Comparison of ENCODE assay signal across 10 mouse cellular contexts in genomic region chr12:111944065-111944987, GRCm38 (mm10). TPM values are rescaled to one million over a fixed set of nuclear protein-coding genes. Genes with fewer than 3 reads are reported as not detected.
DNase-seq lines count a peak whose midpoint lies in the region; ATAC-seq and TF ChIP-seq lines count a peak whose summit lies in the region.
"Not testable (repeated sequence)": the region's sequence is repeated elsewhere in the genome, so short reads cannot be mapped to it uniquely, and the experiment has no call there.
"Had no signal": no experiment of that assay in that cellular context is flagged by ENCODE, and none has a peak within 500 bp of the region (broad histone marks: within the 10 kb centered on the region; RNA-seq: fewer than 3 reads in every experiment).

No protein-coding gene starts in this region.

- peak; percentile 67 for ATAC-seq in erythroblast, adult 5-6 weeks (replicated peaks; ENCODE audit: low FRiP score, poor library complexity, severe bottlenecking)
- ATAC-seq in heart, embryonic 13.5 days (ENCODE audit: extremely low read depth, insufficient number of reproducible peaks, low FRiP score, low TSS enrichment): peak; percentile 67
- ATAC-seq in intestine, embryonic 14.5 days (replicated peaks; ENCODE audit: low FRiP score, low TSS enrichment, low read depth): peak; percentile 56
- peak; percentile 76 for ATAC-seq in megakaryocyte-erythroid progenitor cell, adult 5-6 weeks (replicated peaks; ENCODE audit: low FRiP score, low TSS enrichment, poor library complexity, severe bottlenecking)

- H3K4me3 ChIP-seq in heart, embryonic 13.5 days: peak overlapping the region; percentile 29
- 0 out of 2 replicates have a peak overlapping the region, but pooled peaks have one; percentile 6 for H3K4me3 ChIP-seq in intestine, embryonic 14.5 days (ENCODE audit: low read depth, low read length)
- H3K4me3 ChIP-seq in spleen, adult 2 months (ENCODE audit: extremely low read depth, insufficient read depth, insufficient read length): not testable (repeated sequence)

- H3K9me3 ChIP-seq in heart, embryonic 13.5 days; intestine, embryonic 14.5 days (ENCODE audit: control insufficient read depth, low read length): not testable (repeated sequence)

- H3K27ac ChIP-seq in heart, embryonic 13.5 days (replicated peaks): peak overlapping the region; percentile 96
- H3K27ac ChIP-seq in intestine, embryonic 14.5 days (ENCODE audit: low read depth): peak overlapping the region; percentile 65
- peak overlapping the region; percentile 52; the same call in 1 of the 2 replicates for H3K27ac ChIP-seq in spleen, adult 2 months (ENCODE audit: insufficient read depth, low read length)

- H3K4me1 ChIP-seq in heart, embryonic 13.5 days: peaks cover 37% of the 10 kb centered on the region
- peaks cover 25% of the 10 kb centered on the region for H3K4me1 ChIP-seq in intestine, embryonic 14.5 days (replicated peaks; ENCODE audit: control insufficient read depth, insufficient read depth, low read length)
- peaks cover 12% of the 10 kb centered on the region; the same call in 1 of the 2 replicates for H3K4me1 ChIP-seq in spleen, adult 2 months (ENCODE audit: control insufficient read depth, insufficient read depth, insufficient read length)

- peak overlapping the region; percentile 34; the same call in 1 of the 2 replicates for H3K9ac ChIP-seq in heart, embryonic 13.5 days
- H3K9ac ChIP-seq in intestine, embryonic 14.5 days (ENCODE audit: low read length): not testable (repeated sequence)

- H3K27me3 ChIP-seq in heart, embryonic 13.5 days (replicated peaks); intestine, embryonic 14.5 days (replicated peaks; ENCODE audit: control insufficient read depth, insufficient read depth, low read length); spleen, adult 2 months (ENCODE audit: control insufficient read depth, insufficient read depth, low read length): not testable (repeated sequence)

- not testable (repeated sequence) for TF ChIP-seq CTCF in spleen, adult 2 months (IDR thresholded peaks at IDR 0.05; ENCODE audit: extremely low read depth, insufficient read depth, insufficient read length, insufficient replicate concordance)

- peak; percentile 52 for DNase-seq in 3134 (ENCODE audit: extremely low read depth, insufficient read length, low spot score)
- DNase-seq in adrenal gland, adult 2 months: peak; percentile 64
- DNase-seq in intestine, embryonic 14.5 days (ENCODE audit: low spot score); spleen, adult 2 months (ENCODE audit: low read depth in 1 of 2, low spot score in 2 of 2): not testable (repeated sequence)
- peak; percentile 53 for DNase-seq in liver

- WGBS in heart, embryonic 13.5 days: 39% methylated on average over 16 of the region's 20 CpGs
- WGBS in intestine, embryonic 14.5 days: 62% methylated on average over 13 of the region's 20 CpGs
- WGBS in spleen, adult 2 months: 13% methylated on average over 18 of the region's 20 CpGs

- not testable (repeated sequence) for H3K36me3 ChIP-seq in heart, embryonic 13.5 days; intestine, embryonic 14.5 days (ENCODE audit: control insufficient read depth, insufficient read depth, low read length); spleen, adult 2 months (ENCODE audit: control insufficient read depth, insufficient read depth, low read length)

- not testable (repeated sequence) for TF ChIP-seq POLR2A in spleen, adult 2 months (IDR thresholded peaks at IDR 0.05; ENCODE audit: low read depth, low read length)

- peak overlapping the region; percentile 53 for H3K4me2 ChIP-seq in heart, embryonic 13.5 days
- H3K4me2 ChIP-seq in intestine, embryonic 14.5 days (ENCODE audit: low read length): peak overlapping the region; percentile 32; the same call in 1 of the 2 replicates

RNA-seq across cellular contexts. Expression of gene Atp5mpl, which starts 22.5 kb away (rescaled TPM):
- 100 to 1,000 TPM; 274 to 451 TPM for total RNA-seq in adrenal gland, adult 2 months (2021)
- 3.2 and 6.1 TPM in 2 replicates for polyA plus RNA-seq in adrenal gland, adult 2 months (2012; rRNA removed)
- 150 and 160 TPM in 2 replicates for total RNA-seq in erythroblast, adult 5-6 weeks (2015; ENCODE audit: low replicate concordance)
- 72.8 and 92.6 TPM in 2 replicates for total RNA-seq in erythroblast, adult 5-6 weeks (2017; ENCODE audit: low replicate concordance)
- 1,511 and 1,650 TPM in 2 replicates for polyA plus RNA-seq in heart, embryonic 13.5 days (2015; fragmentation: Nextera tagmentation; extraction: Ambion mirVana)
- polyA plus RNA-seq in intestine, embryonic 14.5 days (2014; fragmentation: Nextera tagmentation; extraction: Ambion mirVana): 845 and 1,000 TPM in 2 replicates
- total RNA-seq in megakaryocyte-erythroid progenitor cell, adult 5-6 weeks (2014; fragmentation: Nextera tagmentation): 536 and 684 TPM in 2 replicates
- 637 and 817 TPM in 2 replicates for total RNA-seq in megakaryocyte-erythroid progenitor cell, adult 5-6 weeks (2017)
- polyA plus RNA-seq in spleen, adult 2 months (2012; rRNA removed): 8.8 and 9.3 TPM in 2 replicates

RNA-seq across cellular contexts. Expression of gene Tdrd9, which starts 27.0 kb away (rescaled TPM):
- under 1 TPM in 1 of 2 experiments, not detected in 1; 0.07 TPM for total RNA-seq in adrenal gland, adult 2 months (2021)
- polyA plus RNA-seq in adrenal gland, adult 2 months (2012; rRNA removed): 0.06 TPM in 1 of 2 replicates, not detected in the other
- not detected in 2 replicates for total RNA-seq in erythroblast, adult 5-6 weeks (2015; ENCODE audit: low replicate concordance)
- total RNA-seq in erythroblast, adult 5-6 weeks (2017; ENCODE audit: low replicate concordance): not detected in 2 replicates
- polyA plus RNA-seq in heart, embryonic 13.5 days (2015; fragmentation: Nextera tagmentation; extraction: Ambion mirVana): 0.07 and 0.19 TPM in 2 replicates
- 0.28 and 0.73 TPM in 2 replicates for polyA plus RNA-seq in intestine, embryonic 14.5 days (2014; fragmentation: Nextera tagmentation; extraction: Ambion mirVana)
- not detected in 2 replicates for total RNA-seq in megakaryocyte-erythroid progenitor cell, adult 5-6 weeks (2014; fragmentation: Nextera tagmentation)
- not detected in 2 replicates for total RNA-seq in megakaryocyte-erythroid progenitor cell, adult 5-6 weeks (2017)
- polyA plus RNA-seq in spleen, adult 2 months (2012; rRNA removed): 0.02 TPM in 1 of 2 replicates, not detected in the other

RNA-seq across cellular contexts. Expression of gene Ppp1r13b, which starts 36.4 kb away (rescaled TPM):
- 10 to 100 TPM; 13.8 to 15.9 TPM for total RNA-seq in adrenal gland, adult 2 months (2021)
- polyA plus RNA-seq in adrenal gland, adult 2 months (2012; rRNA removed): 5.9 and 6.6 TPM in 2 replicates
- total RNA-seq in erythroblast, adult 5-6 weeks (2015; ENCODE audit: low replicate concordance): 8.3 and 8.6 TPM in 2 replicates
- total RNA-seq in erythroblast, adult 5-6 weeks (2017; ENCODE audit: low replicate concordance): 13.4 and 20.5 TPM in 2 replicates
- 12.4 and 12.5 TPM in 2 replicates for polyA plus RNA-seq in heart, embryonic 13.5 days (2015; fragmentation: Nextera tagmentation; extraction: Ambion mirVana)
- polyA plus RNA-seq in intestine, embryonic 14.5 days (2014; fragmentation: Nextera tagmentation; extraction: Ambion mirVana): 22.3 and 29.1 TPM in 2 replicates
- 6.7 and 8.2 TPM in 2 replicates for total RNA-seq in megakaryocyte-erythroid progenitor cell, adult 5-6 weeks (2014; fragmentation: Nextera tagmentation)
- 6.0 and 7.1 TPM in 2 replicates for total RNA-seq in megakaryocyte-erythroid progenitor cell, adult 5-6 weeks (2017)
- polyA plus RNA-seq in spleen, adult 2 months (2012; rRNA removed): 13.7 and 13.8 TPM in 2 replicates

RNA-seq across cellular contexts. Expression of gene Rd3l, which starts 36.8 kb away (rescaled TPM):
- not detected for total RNA-seq in adrenal gland, adult 2 months (2021)
- not detected in 2 replicates for polyA plus RNA-seq in adrenal gland, adult 2 months (2012; rRNA removed)
- not detected in 2 replicates for total RNA-seq in erythroblast, adult 5-6 weeks (2015; ENCODE audit: low replicate concordance)
- not detected in 2 replicates for total RNA-seq in erythroblast, adult 5-6 weeks (2017; ENCODE audit: low replicate concordance)
- polyA plus RNA-seq in heart, embryonic 13.5 days (2015; fragmentation: Nextera tagmentation; extraction: Ambion mirVana): 0.59 and 0.95 TPM in 2 replicates
- not detected in 2 replicates for polyA plus RNA-seq in intestine, embryonic 14.5 days (2014; fragmentation: Nextera tagmentation; extraction: Ambion mirVana)
- not detected in 2 replicates for total RNA-seq in megakaryocyte-erythroid progenitor cell, adult 5-6 weeks (2014; fragmentation: Nextera tagmentation)
- total RNA-seq in megakaryocyte-erythroid progenitor cell, adult 5-6 weeks (2017): not detected in 2 replicates
- not detected in 2 replicates for polyA plus RNA-seq in spleen, adult 2 months (2012; rRNA removed)
- total RNA-seq: adrenal gland, adult 18-20 months had no signal
- polyA plus RNA-seq: C2C12 had no signal

Comparison
In these comparisons a context has a peak if more than half of its experiments do, and no peak if none do; other contexts are left out.
1. RNA of gene Atp5mpl, which starts 22.5 kb away (polyA plus RNA-seq): 1,511 to 1,650 TPM in heart, embryonic 13.5 days and 845 to 1,000 TPM in intestine, embryonic 14.5 days; 8.8 to 9.3 TPM in spleen, adult 2 months and 3.2 to 6.1 TPM in adrenal gland, adult 2 months; every median in the first group is over 10 times any median in the second.
2. Peak in every context shown above with its lines, with median percentiles within 50 percentile points of each other: ATAC-seq and H3K27ac ChIP-seq.